Mouse (Mus musculus): ENCODE results near the gene Hip1r. TPM values are rescaled to one million over a fixed set of nuclear protein-coding genes. Genes with fewer than 3 reads are reported as not detected.

Gene Hip1r
- polyA plus RNA-seq, 1 experiment from 2014 or later, result 7.9 TPM

- ATAC-seq (ENCODE audit: insufficient number of reproducible peaks, insufficient read depth, low FRiP score, low TSS enrichment, low read depth), result no peak
- Histone ChIP-seq H3K27me3 (no peaks in the 10 kb centered on the region), H3K4me3 (replicated peaks) (no peak overlapping the region), H3K4me1 (replicated peaks) (no peaks in the 10 kb centered on the region), H3K9me3 (no peaks in the 10 kb centered on the region), H3K4me2 (no peak overlapping the region), H3K9ac (replicated peaks) (no peak overlapping the region), H3K27ac (no peak overlapping the region), H3K36me3 (no peaks in the 10 kb centered on the region)
- 56% methylated on average over 7 of the region's 7 CpGs for WGBS
Observed at GRCm38 (mm10) chr5:123947041-123947761, 26.2 kb upstream of the Hip1r start.

- Histone ChIP-seq H3K27me3 (no peaks in the 10 kb centered on the region), H3K9me3 (no peaks in the 10 kb centered on the region), H3K4me2 (no peak overlapping the region), H3K27ac (no peak overlapping the region), H3K4me1 (replicated peaks) (peaks cover 8% of the 10 kb centered on the region; the same call in 1 of the 2 replicates), H3K36me3 (no peaks in the 10 kb centered on the region), H3K4me3 (replicated peaks) (no peak overlapping the region), H3K9ac (replicated peaks) (no peak overlapping the region)
- ATAC-seq (ENCODE audit: insufficient number of reproducible peaks, insufficient read depth, low FRiP score, low TSS enrichment, low read depth), result no peak
- whole genome bisulfite sequencing, result 55% methylated on average over 5 of the region's 5 CpGs
Observed at GRCm38 (mm10) chr5:123952365-123953045, 20.9 kb upstream of the Hip1r start.

- Histone ChIP-seq H3K4me1 (replicated peaks) (peaks cover 8% of the 10 kb centered on the region; the same call in 1 of the 2 replicates), H3K9ac (replicated peaks) (no peak overlapping the region), H3K4me3 (replicated peaks) (no peak overlapping the region), H3K9me3 (no peaks in the 10 kb centered on the region), H3K4me2 (no peak overlapping the region), H3K27me3 (no peaks in the 10 kb centered on the region), H3K27ac (no peak overlapping the region), H3K36me3 (no peaks in the 10 kb centered on the region)
- WGBS, result 94% methylated on average over 8 of the region's 8 CpGs
- no peak for ATAC-seq (ENCODE audit: insufficient number of reproducible peaks, insufficient read depth, low FRiP score, low TSS enrichment, low read depth)
Observed at GRCm38 (mm10) chr5:123957213-123957612, 16.2 kb upstream of the Hip1r start.

GRCm38 (mm10) chr5:123959018-123959417 is 14.4 kb upstream of the Hip1r start:
- H3K9ac ChIP-seq (replicated peaks), result no peak overlapping the region
- no peak overlapping the region for H3K4me3 ChIP-seq (replicated peaks)
- H3K4me1 ChIP-seq (replicated peaks), result peaks cover 8% of the 10 kb centered on the region; the same call in 1 of the 2 replicates
- ATAC-seq (ENCODE audit: insufficient number of reproducible peaks, insufficient read depth, low FRiP score, low TSS enrichment, low read depth), result no peak
- H3K4me2 ChIP-seq, result no peak overlapping the region
- H3K9me3 ChIP-seq, result no peaks in the 10 kb centered on the region
- H3K36me3 ChIP-seq, result no peaks in the 10 kb centered on the region
- 74% methylated on average over 3 of the region's 3 CpGs for WGBS
- no peaks in the 10 kb centered on the region for H3K27me3 ChIP-seq
- no peak overlapping the region for H3K27ac ChIP-seq

GRCm38 (mm10) chr5:123960129-123960528 is 13.3 kb upstream of the Hip1r start:
- H3K27ac ChIP-seq, result no peak overlapping the region
- no peaks in the 10 kb centered on the region for H3K36me3 ChIP-seq
- peaks cover 3% of the 10 kb centered on the region; the same call in 1 of the 2 replicates for H3K4me1 ChIP-seq (replicated peaks)
- H3K4me2 ChIP-seq, result no peak overlapping the region
- no peaks in the 10 kb centered on the region for H3K27me3 ChIP-seq
- no peaks in the 10 kb centered on the region for H3K9me3 ChIP-seq
- WGBS, result 79% methylated on average over 8 of the region's 8 CpGs
- H3K4me3 ChIP-seq (replicated peaks), result no peak overlapping the region
- ATAC-seq (ENCODE audit: insufficient number of reproducible peaks, insufficient read depth, low FRiP score, low TSS enrichment, low read depth), result no peak
- no peak overlapping the region for H3K9ac ChIP-seq (replicated peaks)

GRCm38 (mm10) chr5:123961046-123961445 is 12.4 kb upstream of the Hip1r start:
- Histone ChIP-seq H3K27me3 (no peaks in the 10 kb centered on the region), H3K9ac (replicated peaks) (no peak overlapping the region), H3K4me2 (no peak overlapping the region), H3K9me3 (no peaks in the 10 kb centered on the region), H3K36me3 (no peaks in the 10 kb centered on the region), H3K4me3 (replicated peaks) (no peak overlapping the region), H3K4me1 (replicated peaks) (peaks cover 3% of the 10 kb centered on the region; the same call in 1 of the 2 replicates), H3K27ac (no peak overlapping the region)
- ATAC-seq (ENCODE audit: insufficient number of reproducible peaks, insufficient read depth, low FRiP score, low TSS enrichment, low read depth), result no peak
- 83% methylated on average over 12 of the region's 12 CpGs for WGBS

GRCm38 (mm10) chr5:123964208-123964607 is 9.2 kb upstream of the Hip1r start:
- Histone ChIP-seq H3K27ac (no peak overlapping the region), H3K9ac (replicated peaks) (no peak overlapping the region), H3K4me2 (no peak overlapping the region), H3K27me3 (no peaks in the 10 kb centered on the region), H3K4me1 (replicated peaks) (no peaks in the 10 kb centered on the region), H3K4me3 (replicated peaks) (no peak overlapping the region), H3K36me3 (no peaks in the 10 kb centered on the region), H3K9me3 (no peaks in the 10 kb centered on the region)
- WGBS, result 94% methylated on average over 4 of the region's 4 CpGs
- ATAC-seq (ENCODE audit: insufficient number of reproducible peaks, insufficient read depth, low FRiP score, low TSS enrichment, low read depth), result no peak

- no peak for ATAC-seq (ENCODE audit: insufficient number of reproducible peaks, insufficient read depth, low FRiP score, low TSS enrichment, low read depth)
- WGBS, result 98% methylated on average over 2 of the region's 2 CpGs
- peaks cover 5% of the 10 kb centered on the region; the same call in 1 of the 2 replicates for H3K27me3 ChIP-seq
- no peak overlapping the region for H3K27ac ChIP-seq
- H3K4me1 ChIP-seq (replicated peaks), result no peaks in the 10 kb centered on the region
- H3K4me2 ChIP-seq, result no peak overlapping the region
- H3K9ac ChIP-seq (replicated peaks), result no peak overlapping the region
- H3K4me3 ChIP-seq (replicated peaks), result no peak overlapping the region
- H3K36me3 ChIP-seq, result no peaks in the 10 kb centered on the region
- no peaks in the 10 kb centered on the region for H3K9me3 ChIP-seq
Observed at GRCm38 (mm10) chr5:123966759-123967158, 6.7 kb upstream of the Hip1r start.

- no peak for ATAC-seq (ENCODE audit: insufficient number of reproducible peaks, insufficient read depth, low FRiP score, low TSS enrichment, low read depth)
- Histone ChIP-seq H3K27ac (no peak overlapping the region), H3K4me3 (replicated peaks) (no peak overlapping the region), H3K9ac (replicated peaks) (no peak overlapping the region), H3K4me2 (no peak overlapping the region), H3K36me3 (no peaks in the 10 kb centered on the region), H3K4me1 (replicated peaks) (peaks cover 3% of the 10 kb centered on the region; the same call in 1 of the 2 replicates), H3K9me3 (no peaks in the 10 kb centered on the region), H3K27me3 (peaks cover 16% of the 10 kb centered on the region)
- WGBS, result 79% methylated on average over 5 of the region's 5 CpGs
Observed at GRCm38 (mm10) chr5:123968468-123968867, 5.0 kb upstream of the Hip1r start.

GRCm38 (mm10) chr5:123969216-123969615 is 4.2 kb upstream of the Hip1r start:
- Histone ChIP-seq H3K9ac (replicated peaks) (no peak overlapping the region), H3K9me3 (no peaks in the 10 kb centered on the region), H3K4me1 (replicated peaks) (peaks cover 4% of the 10 kb centered on the region; the same call in 1 of the 2 replicates), H3K27me3 (peaks cover 17% of the 10 kb centered on the region), H3K4me3 (replicated peaks) (no peak overlapping the region), H3K36me3 (no peaks in the 10 kb centered on the region), H3K27ac (no peak overlapping the region), H3K4me2 (no peak overlapping the region)
- 81% methylated on average over 8 of the region's 8 CpGs for WGBS
- no peak for ATAC-seq (ENCODE audit: insufficient number of reproducible peaks, insufficient read depth, low FRiP score, low TSS enrichment, low read depth)

GRCm38 (mm10) chr5:123970576-123970975 is 2.9 kb upstream of the Hip1r start:
- peaks cover 28% of the 10 kb centered on the region for H3K27me3 ChIP-seq
- no peak for ATAC-seq (ENCODE audit: insufficient number of reproducible peaks, insufficient read depth, low FRiP score, low TSS enrichment, low read depth)
- H3K36me3 ChIP-seq, result no peaks in the 10 kb centered on the region
- WGBS, result 90% methylated on average over 4 of the region's 4 CpGs
- H3K4me1 ChIP-seq (replicated peaks), result peaks cover 13% of the 10 kb centered on the region
- H3K9me3 ChIP-seq, result no peaks in the 10 kb centered on the region
- H3K27ac ChIP-seq, result no peak overlapping the region
- H3K9ac ChIP-seq (replicated peaks), result no peak overlapping the region
- no peak overlapping the region for H3K4me2 ChIP-seq
- no peak overlapping the region for H3K4me3 ChIP-seq (replicated peaks)

Data from limb, embryonic 12.5 days (tissue).